ENCODE assay signal across 42 mouse cellular contexts in genomic region chr4:130990966-130991365, GRCm38 (mm10). TPM values are rescaled to one million over a fixed set of nuclear protein-coding genes. Genes with fewer than 3 reads are reported as not detected.
"Had no signal": no experiment of that assay in that cellular context is flagged by ENCODE, and none has a peak within 500 bp of the region (broad histone marks: within the 10 kb centered on the region; RNA-seq: fewer than 3 reads in every experiment).

No protein-coding gene starts in this region.

- H3K4me3 ChIP-seq: heart, embryonic 10.5 days; heart, embryonic 12.5 days; heart, embryonic 13.5 days; heart, embryonic 15.5 days; hindbrain, embryonic 10.5 days; hindbrain, embryonic 12.5 days; hindbrain, embryonic 13.5 days; hindbrain, embryonic 15.5 days; intestine, embryonic 15.5 days; kidney, embryonic 15.5 days; layer of hippocampus, adult 2 months had no signal

- DNase-seq: heart, postnatal 10 days; heart, postnatal 14 days; heart, postnatal 36 days; heart, postnatal 4 days; kidney, adult 11 months; kidney, adult 18-20 months; kidney, adult 2 months; kidney, adult 8-10 months; kidney, adult 9 months; kidney, postnatal 10 days; kidney, postnatal 14 days; kidney, postnatal 25 days; kidney, postnatal 36 days; kidney, postnatal 4 days; layer of hippocampus, adult 9-11 months; layer of hippocampus, postnatal 36 days had no signal

- H3K9ac ChIP-seq: heart, embryonic 12.5 days; heart, embryonic 13.5 days; heart, embryonic 15.5 days; hindbrain, embryonic 12.5 days; hindbrain, embryonic 13.5 days; hindbrain, embryonic 14.5 days; hindbrain, embryonic 15.5 days; intestine, embryonic 15.5 days; kidney, embryonic 15.5 days had no signal

- H3K36me3 ChIP-seq: heart, embryonic 10.5 days; heart, embryonic 12.5 days; heart, embryonic 13.5 days; heart, embryonic 15.5 days; hindbrain, embryonic 10.5 days; hindbrain, embryonic 12.5 days; hindbrain, embryonic 13.5 days; hindbrain, embryonic 15.5 days; intestine, embryonic 15.5 days; kidney, embryonic 15.5 days had no signal

- H3K9me3 ChIP-seq: hindbrain, embryonic 13.5 days; hindbrain, embryonic 15.5 days; intestine, embryonic 15.5 days had no signal

- ATAC-seq: hindbrain, embryonic 16.5 days; hindbrain, postnatal 0 days; inflammation-experienced regulatory T-cells, adult 6 months; intestine, embryonic 15.5 days; intestine, embryonic 16.5 days; intestine, postnatal 0 days had no signal

- H3K4me1 ChIP-seq: heart, embryonic 12.5 days; heart, embryonic 13.5 days; heart, embryonic 15.5 days; hindbrain, embryonic 10.5 days; hindbrain, embryonic 12.5 days; intestine, embryonic 15.5 days; kidney, embryonic 15.5 days had no signal

- H3K27me3 ChIP-seq: heart, embryonic 12.5 days; heart, embryonic 13.5 days; heart, embryonic 15.5 days; hindbrain, embryonic 12.5 days; intestine, embryonic 15.5 days; kidney, embryonic 15.5 days had no signal

- H3K27ac ChIP-seq: heart, embryonic 10.5 days; heart, embryonic 13.5 days; heart, embryonic 15.5 days; hindbrain, embryonic 10.5 days; hindbrain, embryonic 12.5 days; hindbrain, embryonic 13.5 days; hindbrain, embryonic 14.5 days; hindbrain, embryonic 15.5 days; hindbrain, postnatal 0 days; intestine, embryonic 15.5 days; kidney, embryonic 15.5 days; kidney, postnatal 0 days; layer of hippocampus, adult 2 months had no signal

- H3K4me2 ChIP-seq: heart, embryonic 11.5 days; heart, embryonic 12.5 days; heart, embryonic 13.5 days; heart, embryonic 15.5 days; hindbrain, embryonic 12.5 days; hindbrain, embryonic 13.5 days; hindbrain, embryonic 14.5 days; hindbrain, embryonic 15.5 days; intestine, embryonic 15.5 days; kidney, embryonic 15.5 days had no signal

RNA-seq across cellular contexts. Expression of gene Matn1, which starts 46.8 kb away (rescaled TPM):
- total RNA-seq: heart, postnatal 10 days; heart, postnatal 14 days; heart, postnatal 25 days; heart, postnatal 36 days; heart, postnatal 4 days; hematopoietic stem cell, adult 5-6 weeks had no signal
- polyA plus RNA-seq: heart, embryonic 10.5 days; heart, embryonic 11.5 days; heart, embryonic 13.5 days; heart, embryonic 14.5 days; heart, postnatal 0 days; hindbrain, embryonic 10.5 days; hindbrain, embryonic 11.5 days; hindbrain, embryonic 14.5 days; inflammation-experienced regulatory T-cells, adult 6 months; intestine, embryonic 14.5 days; intestine, embryonic 16.5 days; intestine, postnatal 0 days; large intestine, adult 2 months had no signal
